ENCODE assay signal across 24 mouse cellular contexts in the genomic region with DNA sequence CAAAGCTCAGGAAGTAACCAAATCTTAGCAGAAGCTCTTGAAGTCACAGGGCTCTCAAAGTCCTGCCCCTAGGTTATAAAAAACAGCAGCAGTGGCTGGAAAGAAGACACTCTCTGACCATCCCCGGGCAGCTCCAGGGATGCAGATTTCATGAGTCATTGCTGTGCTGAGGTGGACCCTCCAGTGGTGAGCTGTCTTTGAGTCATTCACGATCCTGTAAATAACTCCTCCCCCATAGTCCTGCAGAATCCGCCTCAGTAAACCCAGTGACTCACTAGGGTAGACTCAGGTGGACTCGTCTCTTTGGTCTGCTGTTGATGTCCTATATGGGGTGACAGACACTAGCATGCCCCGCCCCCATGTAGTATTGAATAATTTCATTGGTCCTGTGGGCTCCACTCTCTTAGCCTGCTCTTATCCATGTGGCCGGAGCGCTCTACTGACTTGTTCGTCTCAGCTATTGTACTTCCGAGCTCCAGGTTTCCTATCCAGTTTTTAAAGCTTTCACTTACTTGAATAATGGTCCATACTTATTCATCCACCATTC.
DNase-seq lines count a peak whose midpoint lies in the region; ATAC-seq and TF ChIP-seq lines count a peak whose summit lies in the region.
"Had no signal": no experiment of that assay in that cellular context is flagged by ENCODE, and none has a peak within 500 bp of the region (broad histone marks: within the 10 kb centered on the region; RNA-seq: fewer than 3 reads in every experiment).

No protein-coding gene starts in this region.

- H3K79me2 ChIP-seq in C2C12 (ENCODE audit: control insufficient read depth, insufficient read depth), result no peaks in the 10 kb centered on the region

- H3K4me1 ChIP-seq in hindbrain, embryonic 12.5 days, result peaks cover 11% of the 10 kb centered on the region
- H3K4me1 ChIP-seq: hindbrain, embryonic 15.5 days; liver, embryonic 12.5 days had no signal

- no peak overlapping the region for H3K27ac ChIP-seq in hindbrain, embryonic 12.5 days
- H3K27ac ChIP-seq: forebrain, embryonic 13.5 days; hindbrain, embryonic 15.5 days; layer of hippocampus, adult 2 months; liver, embryonic 12.5 days had no signal

- H3ac ChIP-seq in C2C12 (ENCODE audit: control insufficient read depth, insufficient read length, low read depth), result no peak overlapping the region

- ATAC-seq in Patski, result peak; percentile 86
- ATAC-seq in hindbrain, embryonic 12.5 days (ENCODE audit: low FRiP score), result no peak
- ATAC-seq: CD4-positive, CD25-positive, alpha-beta regulatory T cell, adult 4 months; forebrain, embryonic 13.5 days; inflammation-experienced regulatory T-cells, adult 6 months; liver, embryonic 12.5 days; liver, postnatal 0 days had no signal

- CTCF ChIA-PET in Patski (lab: Charles Lee), result interaction anchor here (0.9 kb wide), 1 partner anchor 13 kb away, joined by 4 read pairs; no protein-coding TSS in a partner anchor

- 90% methylated on average over 9 of the region's 9 CpGs for WGBS in hindbrain, embryonic 12.5 days

- H3K27me3 ChIP-seq in C2C12 (ENCODE audit: control insufficient read depth, insufficient read depth, insufficient read length), result no peaks in the 10 kb centered on the region
- no peaks in the 10 kb centered on the region for H3K27me3 ChIP-seq in Patski
- no peaks in the 10 kb centered on the region for H3K27me3 ChIP-seq in hindbrain, embryonic 12.5 days
- H3K27me3 ChIP-seq: forebrain, embryonic 13.5 days; heart, embryonic 12.5 days; hindbrain, embryonic 15.5 days; liver, embryonic 12.5 days had no signal

- TF ChIP-seq CTCF in C2C12 (IDR thresholded peaks at IDR 0.05; ENCODE audit: control insufficient read depth, insufficient read depth, insufficient read length), result no peak
- no peak for TF ChIP-seq CTCF in Patski (IDR thresholded peaks at IDR 0.05)

- DNase-seq in right cerebral cortex, adult 18-20 months, result peak; percentile 30
- DNase-seq in right cerebral cortex, postnatal 36 days (ENCODE audit: low spot score in 2 of 2), result no peak
- DNase-seq in Patski (ENCODE audit: low read depth, low spot score), result peak; percentile 68
- no peak for DNase-seq in cerebellum, adult 18-20 months
- DNase-seq: adrenal gland, postnatal 25 days; cerebellum, adult 2 months; cerebellum, postnatal 14 days; gastrocnemius, postnatal 25 days; heart, adult 18-20 months; kidney, adult 11 months; kidney, postnatal 25 days; liver, postnatal 0 days; lung, postnatal 4 days; midbrain, embryonic 14.5 days; retina, postnatal 1 day had no signal

- no peak overlapping the region for H3K4me3 ChIP-seq in C2C12 (ENCODE audit: insufficient read depth, poor library complexity, severe bottlenecking)
- H3K4me3 ChIP-seq in hindbrain, embryonic 12.5 days, result no peak overlapping the region
- H3K4me3 ChIP-seq: forebrain, embryonic 13.5 days; heart, embryonic 12.5 days; hindbrain, embryonic 15.5 days; layer of hippocampus, adult 2 months; liver, embryonic 12.5 days had no signal

- no peaks in the 10 kb centered on the region for H3K9me3 ChIP-seq in hindbrain, embryonic 12.5 days (replicated peaks)
- H3K9me3 ChIP-seq: forebrain, embryonic 13.5 days; hindbrain, embryonic 15.5 days; liver, embryonic 12.5 days had no signal

- no peaks in the 10 kb centered on the region for H3K79me3 ChIP-seq in C2C12 (ENCODE audit: low read depth)

- H3K36me3 ChIP-seq in C2C12 (ENCODE audit: control insufficient read depth, insufficient read depth), result no peaks in the 10 kb centered on the region
- no peaks in the 10 kb centered on the region for H3K36me3 ChIP-seq in hindbrain, embryonic 12.5 days
- H3K36me3 ChIP-seq: heart, embryonic 12.5 days; hindbrain, embryonic 15.5 days; liver, embryonic 12.5 days had no signal

- in situ Hi-C loops in Patski (cut with MboI; ENCODE audit: low pct_unique_long_range_greater_than_20kb), result no loop called here

- H3K4me2 ChIP-seq in hindbrain, embryonic 12.5 days (replicated peaks), result no peak overlapping the region
- H3K4me2 ChIP-seq: forebrain, embryonic 13.5 days; heart, embryonic 12.5 days; hindbrain, embryonic 15.5 days; liver, embryonic 12.5 days had no signal

- H3K9ac ChIP-seq in hindbrain, embryonic 12.5 days, result no peak overlapping the region
- H3K9ac ChIP-seq: forebrain, embryonic 13.5 days; heart, embryonic 12.5 days; hindbrain, embryonic 15.5 days; liver, embryonic 12.5 days; liver, postnatal 0 days had no signal

- POLR2A ChIA-PET in Patski (lab: Charles Lee), result no interaction called here

TF ChIP-seq in C2C12, 6 proteins besides CTCF, POLR2A, EP300 and RAD21:
- peak; percentile 78 for TF ChIP-seq FOSL1 (IDR thresholded peaks at IDR 0.05; ENCODE audit: insufficient read depth, low read length, poor library complexity, severe bottlenecking)
- no peak for TF ChIP-seq MYOD1 (IDR thresholded peaks at IDR 0.05; ENCODE audit: control insufficient read depth, insufficient read length, low read depth)
- TF ChIP-seq MAX (IDR thresholded peaks at IDR 0.05), result no peak
- TF ChIP-seq CEBPB (IDR thresholded peaks at IDR 0.05; ENCODE audit: low read depth), result no peak
- TF ChIP-seq MYOG (IDR thresholded peaks at IDR 0.05; ENCODE audit: control insufficient read depth, extremely low read depth, insufficient read length), result no peak
- no peak for TF ChIP-seq USF1 (IDR thresholded peaks at IDR 0.05; ENCODE audit: low read depth)
TF ChIP-seq in C2C12: peak in this region for 1.

Comparison
In these comparisons a context has a peak if more than half of its experiments do, and no peak if none do; other contexts are left out.
1. DNase-seq: peak in right cerebral cortex, adult 18-20 months (single experiment) and Patski (single experiment); none in right cerebral cortex, postnatal 36 days (0 of 2) and cerebellum, adult 18-20 months (0 of 2).